Mouse (Mus musculus): ENCODE data around the gene Slc25a30. TPM values are rescaled to one million over a fixed set of nuclear protein-coding genes. Genes with fewer than 3 reads are reported as not detected.

Slc25a30 gene
- polyA plus RNA-seq, 1 experiment = 73.3 TPM

- H3K4me3 ChIP-seq (ENCODE audit: low read depth, low read length) = no peak overlapping the region
- no peak overlapping the region for H3K27ac ChIP-seq (ENCODE audit: insufficient read depth, low read length)
- TF ChIP-seq CTCF (IDR thresholded peaks at IDR 0.05; ENCODE audit: low read depth, low read length) (no peak), EP300 (IDR thresholded peaks at IDR 0.05; ENCODE audit: insufficient read depth, low read depth, low read length) (no peak), POLR2A (IDR thresholded peaks at IDR 0.05; ENCODE audit: insufficient read depth, low read length) (no peak)
- no peaks in the 10 kb centered on the region for H3K9me3 ChIP-seq (replicated peaks; ENCODE audit: control insufficient read depth, insufficient read depth, low read length, poor library complexity, severe bottlenecking)
- no peaks in the 10 kb centered on the region for H3K27me3 ChIP-seq (ENCODE audit: control insufficient read depth, insufficient read depth, low read length, poor library complexity, severe bottlenecking)
- no peak overlapping the region for H3K9ac ChIP-seq (ENCODE audit: low read depth, poor library complexity, severe bottlenecking)
- no peaks in the 10 kb centered on the region for H3K4me1 ChIP-seq (ENCODE audit: control insufficient read depth, insufficient read depth, low read length)
- peaks cover 20% of the 10 kb centered on the region for H3K36me3 ChIP-seq (ENCODE audit: control insufficient read depth, insufficient read depth, low read length, poor library complexity, severe bottlenecking)
These were observed 15.7 kb downstream of the Slc25a30 start for GRCm38 (mm10) chr14:75771101-75771501.

- no peak overlapping the region for H3K27ac ChIP-seq (ENCODE audit: insufficient read depth, low read length)
- H3K9me3 ChIP-seq (replicated peaks; ENCODE audit: control insufficient read depth, insufficient read depth, low read length, poor library complexity, severe bottlenecking) = no peaks in the 10 kb centered on the region
- H3K9ac ChIP-seq (ENCODE audit: low read depth, poor library complexity, severe bottlenecking) = no peak overlapping the region
- TF ChIP-seq POLR2A (IDR thresholded peaks at IDR 0.05; ENCODE audit: insufficient read depth, low read length) (no peak), EP300 (IDR thresholded peaks at IDR 0.05; ENCODE audit: insufficient read depth, low read depth, low read length) (no peak), CTCF (IDR thresholded peaks at IDR 0.05; ENCODE audit: low read depth, low read length) (no peak)
- no peaks in the 10 kb centered on the region for H3K27me3 ChIP-seq (ENCODE audit: control insufficient read depth, insufficient read depth, low read length, poor library complexity, severe bottlenecking)
- H3K36me3 ChIP-seq (ENCODE audit: control insufficient read depth, insufficient read depth, low read length, poor library complexity, severe bottlenecking) = peaks cover 23% of the 10 kb centered on the region
- no peaks in the 10 kb centered on the region for H3K4me1 ChIP-seq (ENCODE audit: control insufficient read depth, insufficient read depth, low read length)
- H3K4me3 ChIP-seq (ENCODE audit: low read depth, low read length) = no peak overlapping the region
These were observed 17.5 kb downstream of the Slc25a30 start for GRCm38 (mm10) chr14:75769334-75769733.

- Histone ChIP-seq H3K36me3 (ENCODE audit: control insufficient read depth, insufficient read depth, low read length, poor library complexity, severe bottlenecking) (peaks cover 23% of the 10 kb centered on the region), H3K4me3 (ENCODE audit: low read depth, low read length) (no peak overlapping the region), H3K9ac (ENCODE audit: low read depth, poor library complexity, severe bottlenecking) (no peak overlapping the region), H3K27me3 (ENCODE audit: control insufficient read depth, insufficient read depth, low read length, poor library complexity, severe bottlenecking) (no peaks in the 10 kb centered on the region), H3K9me3 (replicated peaks; ENCODE audit: control insufficient read depth, insufficient read depth, low read length, poor library complexity, severe bottlenecking) (no peaks in the 10 kb centered on the region), H3K4me1 (ENCODE audit: control insufficient read depth, insufficient read depth, low read length) (no peaks in the 10 kb centered on the region), H3K27ac (ENCODE audit: insufficient read depth, low read length) (no peak overlapping the region)
- TF ChIP-seq EP300 (IDR thresholded peaks at IDR 0.05; ENCODE audit: insufficient read depth, low read depth, low read length) (no peak), POLR2A (IDR thresholded peaks at IDR 0.05; ENCODE audit: insufficient read depth, low read length) (no peak), CTCF (IDR thresholded peaks at IDR 0.05; ENCODE audit: low read depth, low read length) (no peak)
These were observed 18.6 kb downstream of the Slc25a30 start for GRCm38 (mm10) chr14:75768275-75768608.

- TF ChIP-seq EP300 (IDR thresholded peaks at IDR 0.05; ENCODE audit: insufficient read depth, low read depth, low read length) (no peak), CTCF (IDR thresholded peaks at IDR 0.05; ENCODE audit: low read depth, low read length) (peak; percentile 76), POLR2A (IDR thresholded peaks at IDR 0.05; ENCODE audit: insufficient read depth, low read length) (no peak)
- no peaks in the 10 kb centered on the region for H3K27me3 ChIP-seq (ENCODE audit: control insufficient read depth, insufficient read depth, low read length, poor library complexity, severe bottlenecking)
- H3K9me3 ChIP-seq (replicated peaks; ENCODE audit: control insufficient read depth, insufficient read depth, low read length, poor library complexity, severe bottlenecking) = no peaks in the 10 kb centered on the region
- no peaks in the 10 kb centered on the region for H3K4me1 ChIP-seq (ENCODE audit: control insufficient read depth, insufficient read depth, low read length)
- no peak overlapping the region for H3K9ac ChIP-seq (ENCODE audit: low read depth, poor library complexity, severe bottlenecking)
- no peak overlapping the region for H3K27ac ChIP-seq (ENCODE audit: insufficient read depth, low read length)
- H3K4me3 ChIP-seq (ENCODE audit: low read depth, low read length) = no peak overlapping the region
- peaks cover 23% of the 10 kb centered on the region for H3K36me3 ChIP-seq (ENCODE audit: control insufficient read depth, insufficient read depth, low read length, poor library complexity, severe bottlenecking)
These were observed 19.2 kb downstream of the Slc25a30 start for GRCm38 (mm10) chr14:75767492-75768274.

- H3K36me3 ChIP-seq (ENCODE audit: control insufficient read depth, insufficient read depth, low read length, poor library complexity, severe bottlenecking) = peaks cover 9% of the 10 kb centered on the region
- no peak for TF ChIP-seq EP300 (IDR thresholded peaks at IDR 0.05; ENCODE audit: insufficient read depth, low read depth, low read length)
- TF ChIP-seq CTCF (IDR thresholded peaks at IDR 0.05; ENCODE audit: low read depth, low read length) = peak; percentile 33
- H3K4me1 ChIP-seq (ENCODE audit: control insufficient read depth, insufficient read depth, low read length) = no peaks in the 10 kb centered on the region
- H3K4me3 ChIP-seq (ENCODE audit: low read depth, low read length) = no peak overlapping the region
- H3K9me3 ChIP-seq (replicated peaks; ENCODE audit: control insufficient read depth, insufficient read depth, low read length, poor library complexity, severe bottlenecking) = no peaks in the 10 kb centered on the region
- H3K9ac ChIP-seq (ENCODE audit: low read depth, poor library complexity, severe bottlenecking) = no peak overlapping the region
- H3K27ac ChIP-seq (ENCODE audit: insufficient read depth, low read length) = no peak overlapping the region
- no peaks in the 10 kb centered on the region for H3K27me3 ChIP-seq (ENCODE audit: control insufficient read depth, insufficient read depth, low read length, poor library complexity, severe bottlenecking)
These were observed 25.6 kb downstream of the Slc25a30 start for GRCm38 (mm10) chr14:75761028-75761805.

- H3K36me3 ChIP-seq (ENCODE audit: control insufficient read depth, insufficient read depth, low read length, poor library complexity, severe bottlenecking) = peaks cover 6% of the 10 kb centered on the region
- no peak for TF ChIP-seq POLR2A (IDR thresholded peaks at IDR 0.05; ENCODE audit: insufficient read depth, low read length)
- TF ChIP-seq EP300 (IDR thresholded peaks at IDR 0.05; ENCODE audit: insufficient read depth, low read depth, low read length) = no peak
- no peak for TF ChIP-seq CTCF (IDR thresholded peaks at IDR 0.05; ENCODE audit: low read depth, low read length)
- H3K9ac ChIP-seq (ENCODE audit: low read depth, poor library complexity, severe bottlenecking) = no peak overlapping the region
- H3K27ac ChIP-seq (ENCODE audit: insufficient read depth, low read length) = no peak overlapping the region
- H3K9me3 ChIP-seq (replicated peaks; ENCODE audit: control insufficient read depth, insufficient read depth, low read length, poor library complexity, severe bottlenecking) = no peaks in the 10 kb centered on the region
- H3K27me3 ChIP-seq (ENCODE audit: control insufficient read depth, insufficient read depth, low read length, poor library complexity, severe bottlenecking) = no peaks in the 10 kb centered on the region
- no peak overlapping the region for H3K4me3 ChIP-seq (ENCODE audit: low read depth, low read length)
- H3K4me1 ChIP-seq (ENCODE audit: control insufficient read depth, insufficient read depth, low read length) = no peaks in the 10 kb centered on the region
These were observed 28.4 kb downstream of the Slc25a30 start for GRCm38 (mm10) chr14:75758401-75758800.
